Mouse (Mus musculus) liver, postnatal 0 days (tissue): ENCODE measurements around the gene Apeh. TPM values are rescaled to one million over a fixed set of nuclear protein-coding genes. Genes with fewer than 3 reads are reported as not detected.

Source experiments
- ATAC-seq: fragments of 200-750 bp; cut with Nextera tagmentation; 2 replicates; pipeline ENCODE4 v1.8.0; 2017; ENCODE audit warnings: mild to moderate bottlenecking, moderate library complexity
- DNase-seq: peaks from one replicate; pipeline ENCODE4 v3.0.0-alpha.2; 2016
- H3K27ac ChIP-seq: fragments of 300-500 bp; sonication (generic); 2 replicates; pipeline ENCODE4 v1.5.1; 2014; ENCODE audit warnings: antibody characterized with exemption, moderate library complexity, mild to moderate bottlenecking, low read depth
- H3K27me3 ChIP-seq: fragments of 300-500 bp; sonication (generic); 2 replicates; pipeline ENCODE4 v1.6.1; 2014; ENCODE audit warnings: low read length, control low read depth, mixed read lengths; ENCODE audit not compliant: insufficient read depth
- H3K36me3 ChIP-seq: fragments of 300-500 bp; sonication (generic); replicated peaks from 2 replicates; pipeline ENCODE4 v1.6.1; 2014; ENCODE audit warnings: mild to moderate bottlenecking, control low read depth, low read length, moderate library complexity, mixed read lengths; ENCODE audit not compliant: insufficient read depth
- H3K4me1 ChIP-seq: fragments of 300-500 bp; sonication (generic); 2 replicates; pipeline ENCODE4 v1.6.1; 2014; ENCODE audit warnings: antibody characterized with exemption, mild to moderate bottlenecking, control low read depth; ENCODE audit not compliant: insufficient read depth
- H3K4me2 ChIP-seq: fragments of 300-500 bp; sonication (generic); 2 replicates; pipeline ENCODE4 v1.6.1; 2014; ENCODE audit warnings: low read depth, mild to moderate bottlenecking, low read length, moderate library complexity, mixed read lengths
- H3K4me3 ChIP-seq: fragments of 300-500 bp; sonication (generic); 2 replicates; pipeline ENCODE4 v1.5.1; 2014; ENCODE audit warnings: low read depth, low read length
- H3K9ac ChIP-seq: fragments of 300-500 bp; sonication (generic); replicated peaks from 2 replicates; pipeline ENCODE4 v1.6.1; 2014; ENCODE audit warnings: mild to moderate bottlenecking, moderate library complexity
- H3K9me3 ChIP-seq: fragments of 300-500 bp; sonication (generic); 2 replicates; pipeline ENCODE4 v1.6.1; 2016; ENCODE audit warnings: mild to moderate bottlenecking, control low read depth, low read length, mixed read lengths
- CTCF ChIP-seq: sonication (generic); IDR thresholded peaks from 2 replicates; pipeline ENCODE4 v1.5.1; 2016; ENCODE audit warnings: antibody characterized with exemption, low read depth
- EP300 ChIP-seq: IDR thresholded peaks from 2 replicates; pipeline ENCODE4 v1.6.1; 2016; ENCODE audit warnings: antibody characterized with exemption, low read depth, mild to moderate bottlenecking
- WGBS: fragments of 180-500 bp; shearing (Covaris S2); extraction: QIAGEN DNeasy Blood & Tissue Kit; methylation state at CpG from one replicate; pipeline ENCODE4 v1.1.7; 2014; ENCODE audit not compliant: insufficient replicate concordance; 5-methylcytosine and 5-hydroxymethylcytosine counted together
- microRNA-seq: library from miRNA; unstranded; fragments of <30 nt; microRNA quantifications from one replicate; pipeline ENCODE4, GENCODE M21; 2016
- polyA plus RNA-seq: library from polyadenylated mRNA; unstranded; fragments of >200 nt; fragmentation: Nextera tagmentation; extraction: Ambion mirVana; gene quantifications from 2 replicates; pipeline ENCODE4 v1.2.1, GENCODE M21; 2015

Apeh gene
- polyA plus RNA-seq, 1 experiment from 2014 or later: 75.2 TPM

DNA sequence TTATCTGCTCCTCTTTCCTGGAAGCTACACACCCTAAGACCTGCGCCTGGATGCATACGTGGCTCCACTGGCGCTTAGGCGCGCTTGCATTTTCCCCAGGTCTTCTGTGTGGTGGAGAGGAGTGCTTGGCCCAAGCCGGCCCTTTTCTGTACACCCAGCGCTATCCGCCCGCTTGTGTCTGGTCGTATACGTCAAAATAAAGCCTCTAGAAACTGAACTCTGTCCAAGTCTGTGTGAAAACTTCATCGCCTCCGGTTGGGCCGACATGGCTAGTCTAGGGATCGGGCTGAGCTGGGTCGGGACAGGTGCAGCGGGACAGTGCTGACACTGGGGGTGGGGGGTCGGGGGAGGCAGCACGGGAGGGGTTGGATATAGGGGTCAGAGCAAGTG, 45.8 kb downstream of the Apeh start:
- H3K27me3 ChIP-seq: no peaks in the 10 kb centered on the region
- ATAC-seq: peak; percentile 3
- H3K4me3 ChIP-seq: peak overlapping the region; percentile 91
- H3K4me1 ChIP-seq: peaks cover 24% of the 10 kb centered on the region
- H3K36me3 ChIP-seq: peaks cover 48% of the 10 kb centered on the region
- peak overlapping the region; percentile 88 for H3K4me2 ChIP-seq
- 3% methylated on average over 19 of the region's 19 CpGs for WGBS
- no peak for DNase-seq
- H3K9ac ChIP-seq: peak overlapping the region; percentile 58
- H3K27ac ChIP-seq: peak overlapping the region; percentile 88
- TF ChIP-seq CTCF (no peak), EP300 (no peak)
- H3K9me3 ChIP-seq: no peaks in the 10 kb centered on the region

DNA sequence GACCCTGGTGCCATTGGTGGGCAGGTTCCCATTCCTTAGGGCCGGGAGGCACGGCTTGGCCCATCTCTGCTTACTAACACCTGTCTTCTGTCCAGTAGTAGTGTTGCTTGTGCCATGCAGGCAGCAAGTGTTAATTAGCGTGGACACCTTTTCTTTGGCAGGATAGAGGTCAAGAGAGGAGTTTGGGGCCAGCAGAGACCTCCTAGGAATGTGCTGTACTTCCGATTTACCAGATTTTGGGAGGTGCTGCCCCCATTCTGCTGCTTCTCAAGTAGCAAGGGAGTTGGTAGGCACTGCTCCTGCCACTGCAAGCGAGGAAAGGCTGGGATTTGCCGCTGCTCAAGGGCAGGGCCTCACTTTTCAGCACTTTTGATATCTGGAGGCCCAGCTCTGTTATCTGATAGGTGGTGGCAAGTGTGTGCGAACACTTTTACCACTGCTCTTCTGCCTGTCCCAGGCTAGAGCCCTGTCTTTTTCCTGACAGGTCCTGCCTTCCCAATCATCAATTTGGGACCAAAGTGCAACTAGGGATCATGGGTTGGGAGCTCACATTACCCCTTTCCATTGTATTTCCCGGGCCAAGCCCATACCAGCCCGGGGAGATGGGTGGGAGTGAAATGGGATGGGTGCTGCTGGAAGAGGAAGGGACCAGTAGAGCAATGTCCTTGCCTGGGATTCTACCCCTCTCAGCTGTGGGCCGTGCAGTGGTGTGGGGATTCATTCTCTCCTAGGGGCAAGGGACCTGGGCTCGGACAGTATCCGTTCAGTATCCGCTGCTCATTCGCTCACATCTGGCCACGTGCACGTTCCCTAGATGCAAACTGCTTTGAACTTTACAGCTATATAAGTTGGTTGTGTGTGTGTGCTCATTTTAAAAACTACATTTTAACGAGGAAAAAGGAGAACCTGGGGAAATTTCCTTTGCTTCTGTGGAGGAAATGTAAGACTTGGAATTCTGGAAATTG, 46.5 kb downstream of the Apeh start:
- no peak for TF ChIP-seq EP300
- no peak for TF ChIP-seq CTCF
- Histone ChIP-seq H3K36me3 (peaks cover 52% of the 10 kb centered on the region), H3K4me2 (peak overlapping the region; percentile 88), H3K9me3 (no peaks in the 10 kb centered on the region), H3K9ac (peak overlapping the region; percentile 58), H3K4me3 (peak overlapping the region; percentile 91), H3K4me1 (peaks cover 21% of the 10 kb centered on the region), H3K27me3 (no peaks in the 10 kb centered on the region), H3K27ac (peak overlapping the region; percentile 88)
- ATAC-seq (no peak), DNase-seq (peak; percentile 33)
- WGBS: 39% methylated on average over 17 of the region's 17 CpGs

DNA sequence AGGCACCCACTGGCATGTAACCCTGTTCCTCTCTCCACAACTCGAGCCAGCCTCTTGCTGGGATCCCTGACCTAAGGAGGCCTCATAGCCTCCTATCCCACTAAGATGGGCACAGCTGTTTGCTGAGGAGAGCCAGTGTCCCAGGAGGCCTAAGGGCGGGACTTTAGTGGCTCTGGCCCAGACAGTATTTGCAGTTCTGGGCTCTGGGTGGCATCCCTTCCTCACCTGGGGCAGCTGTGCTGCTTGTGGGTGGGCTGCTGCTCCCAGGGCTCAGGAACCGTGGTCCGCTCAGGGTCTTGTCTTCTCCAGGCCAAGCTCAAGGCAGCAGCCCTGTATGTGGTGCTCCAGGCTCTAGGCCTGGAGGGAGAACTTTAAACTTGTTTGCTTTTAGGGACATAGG, 47.8 kb downstream of the Apeh start:
- WGBS: 79% methylated on average over 4 of the region's 4 CpGs
- no peak overlapping the region for H3K27ac ChIP-seq

DNA sequence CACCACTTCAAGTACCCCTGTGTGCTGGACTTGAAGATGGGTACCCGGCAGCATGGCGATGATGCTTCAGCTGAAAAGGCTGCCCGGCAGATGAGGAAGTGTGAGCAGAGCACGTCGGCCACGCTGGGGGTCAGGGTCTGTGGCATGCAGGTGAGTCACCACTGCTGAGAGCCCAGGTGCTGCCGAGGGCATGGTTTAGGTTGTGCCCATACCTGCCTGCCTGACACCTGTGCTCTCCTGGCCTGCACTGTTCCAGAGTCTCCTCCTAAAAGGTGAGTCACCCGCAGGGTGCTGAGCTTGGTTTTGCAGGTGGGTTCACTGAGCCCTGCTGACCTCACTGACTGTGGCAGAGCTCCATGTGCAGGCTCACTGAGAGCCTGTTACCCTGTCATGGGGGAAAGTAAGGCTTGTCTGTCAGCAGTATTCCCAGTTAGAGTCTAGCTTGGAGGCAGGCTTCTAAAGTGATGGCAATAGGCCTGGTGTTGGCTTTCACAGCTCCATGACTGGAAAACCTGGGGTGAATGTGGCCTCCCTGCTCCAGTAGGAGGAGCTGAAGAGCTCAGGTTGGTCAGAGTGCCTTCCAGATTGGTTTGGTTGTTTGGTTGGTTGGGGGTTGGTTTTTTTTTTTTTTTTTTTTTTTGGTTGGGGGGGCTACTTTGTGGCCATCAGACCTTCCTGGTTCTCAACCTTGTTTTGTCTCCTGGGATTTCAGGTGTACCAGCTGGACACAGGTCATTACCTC, 49.5 kb downstream of the Apeh start:
- ATAC-seq (no peak), DNase-seq (peak; percentile 14)
- Histone ChIP-seq H3K27ac (no peak overlapping the region), H3K9ac (no peak overlapping the region), H3K4me2 (no peak overlapping the region), H3K4me1 (peaks cover 18% of the 10 kb centered on the region), H3K27me3 (no peaks in the 10 kb centered on the region), H3K9me3 (no peaks in the 10 kb centered on the region), H3K36me3 (peaks cover 55% of the 10 kb centered on the region), H3K4me3 (no peak overlapping the region)
- TF ChIP-seq CTCF: peak; percentile 42
- no peak for TF ChIP-seq EP300
- WGBS: 90% methylated on average over 8 of the region's 8 CpGs

More for the DNA sequence above, 47.8 kb downstream of the Apeh start:
- Histone ChIP-seq H3K9ac (peak overlapping the region; percentile 16; the same call in 1 of the 2 replicates), H3K4me1 (peaks cover 21% of the 10 kb centered on the region), H3K27me3 (no peaks in the 10 kb centered on the region), H3K4me3 (no peak overlapping the region), H3K4me2 (no peak overlapping the region), H3K9me3 (no peaks in the 10 kb centered on the region), H3K36me3 (peaks cover 56% of the 10 kb centered on the region)
- no peak for TF ChIP-seq EP300
- ATAC-seq (no peak), DNase-seq (peak; percentile 19)

Small RNA genes within 50 kb of the gene (microRNA-seq; reads per million reads assigned to microRNA genes)
- not detected for gene Gm47303
- 5.3 reads per million, percentile 8 among the genes with 10 or more reads in this experiment for gene Mir7088

Other genes starting within 250 kb of the Apeh start
- gene Rbm6, start 221.4 kb downstream of the Apeh start, polyA plus RNA-seq: 14.3 and 17.0 TPM in 2 replicates
- gene Mon1a, start 206.5 kb downstream of the Apeh start, polyA plus RNA-seq: 5.3 and 5.8 TPM in 2 replicates
- gene Mst1r, start 187.7 kb downstream of the Apeh start, polyA plus RNA-seq: 0.37 and 0.38 TPM in 2 replicates
- not detected in 2 replicates for gene Actl11, start 166.1 kb downstream of the Apeh start, polyA plus RNA-seq
- 0.04 and 0.09 TPM in 2 replicates for gene Camkv, start 158.9 kb downstream of the Apeh start, polyA plus RNA-seq
- 5.4 and 6.5 TPM in 2 replicates for gene Traip, start 144.5 kb downstream of the Apeh start, polyA plus RNA-seq
- 32.0 and 33.2 TPM in 2 replicates for gene Uba7, start 119.1 kb downstream of the Apeh start, polyA plus RNA-seq
- gene Gm20661, start 111.5 kb downstream of the Apeh start, polyA plus RNA-seq: 0.12 and 0.31 TPM in 2 replicates
- 28.5 and 30.6 TPM in 2 replicates for gene Inka1, start 108.7 kb downstream of the Apeh start, polyA plus RNA-seq
- 0.75 and 1.1 TPM in 2 replicates for gene Cdhr4, start 102.1 kb downstream of the Apeh start, polyA plus RNA-seq
- 0.07 TPM in 1 of 2 replicates, not detected in the other for gene Gm20662, start 98.3 kb downstream of the Apeh start, polyA plus RNA-seq
- 18.4 and 19.8 TPM in 2 replicates for gene Ip6k1, start 92.1 kb downstream of the Apeh start, polyA plus RNA-seq
- 12.2 and 12.6 TPM in 2 replicates for gene Gmppb, start 45.4 kb downstream of the Apeh start, polyA plus RNA-seq
- gene Amigo3, start 41.4 kb downstream of the Apeh start, polyA plus RNA-seq: 0.59 and 0.86 TPM in 2 replicates
- gene Mst1, start 14.2 kb downstream of the Apeh start, polyA plus RNA-seq: 81.4 and 93.0 TPM in 2 replicates
- 45.2 and 50.1 TPM in 2 replicates for gene Rnf123, start 11.3 kb downstream of the Apeh start, polyA plus RNA-seq
- gene Bsn, start 95.8 kb upstream of the Apeh start, polyA plus RNA-seq: 0.58 and 0.59 TPM in 2 replicates
- gene Dag1, start 169.4 kb upstream of the Apeh start, polyA plus RNA-seq: 20.0 and 20.8 TPM in 2 replicates
- gene Nicn1, start 195.8 kb upstream of the Apeh start, polyA plus RNA-seq: 7.7 and 9.5 TPM in 2 replicates
- 10.9 and 13.5 TPM in 2 replicates for gene Amt, start 202.2 kb upstream of the Apeh start, polyA plus RNA-seq
- gene Rhoa, start 211.5 kb upstream of the Apeh start, polyA plus RNA-seq: 163 and 165 TPM in 2 replicates
- 14.8 and 16.3 TPM in 2 replicates for gene Tcta, start 211.6 kb upstream of the Apeh start, polyA plus RNA-seq
- gene Gpx1, start 244.3 kb upstream of the Apeh start, polyA plus RNA-seq: 3,657 and 3,917 TPM in 2 replicates